Comparison of ENCODE assay signal across 24 mouse cellular contexts in the genomic region with DNA sequence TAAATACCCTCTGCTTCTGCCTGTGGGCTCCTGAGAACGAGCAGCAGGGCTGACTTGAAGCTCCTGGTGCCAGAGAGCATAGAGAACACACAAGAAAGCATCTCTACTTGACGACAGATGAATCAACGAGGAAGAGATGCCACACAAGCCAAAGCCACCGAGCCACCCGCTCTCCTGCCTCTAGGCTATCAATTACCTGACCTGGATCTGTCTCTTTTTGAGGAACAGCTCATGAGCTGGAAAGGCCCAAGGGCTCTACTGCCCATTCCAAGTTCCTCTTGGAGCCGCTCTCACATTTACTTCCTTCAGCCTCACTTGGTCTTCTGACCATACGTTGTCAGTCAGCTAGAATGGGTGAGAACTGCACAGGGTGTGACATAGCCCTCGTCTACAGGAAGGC. TPM values are rescaled to one million over a fixed set of nuclear protein-coding genes. Genes with fewer than 3 reads are reported as not detected.
A peak's percentile ranks its signal among the peaks of the same experiment; 100 is the strongest.
DNase-seq lines count a peak whose midpoint lies in the region; ATAC-seq and TF ChIP-seq lines count a peak whose summit lies in the region.
"Had no signal": no experiment of that assay in that cellular context is flagged by ENCODE, and none has a peak within 500 bp of the region (broad histone marks: within the 10 kb centered on the region; RNA-seq: fewer than 3 reads in every experiment).

No protein-coding gene starts in this region.

- peaks cover 15% of the 10 kb centered on the region for H3K27me3 ChIP-seq in heart, embryonic 10.5 days (ENCODE audit: insufficient read depth, poor library complexity, severe bottlenecking)
- no peaks in the 10 kb centered on the region for H3K27me3 ChIP-seq in heart, adult 2 months (ENCODE audit: control insufficient read depth, insufficient read depth, low read length)
- no peaks in the 10 kb centered on the region for H3K27me3 ChIP-seq in intestine, embryonic 16.5 days (replicated peaks; ENCODE audit: control insufficient read depth, insufficient read depth, low read length)
- H3K27me3 ChIP-seq in intestine, embryonic 15.5 days (replicated peaks): no peaks in the 10 kb centered on the region
- H3K27me3 ChIP-seq in stomach, postnatal 0 days (ENCODE audit: control insufficient read depth, insufficient read depth, low read length): no peaks in the 10 kb centered on the region
- H3K27me3 ChIP-seq in liver, embryonic 11.5 days (replicated peaks; ENCODE audit: control insufficient read depth, insufficient read depth, low read length): no peaks in the 10 kb centered on the region; the same call in 1 of the 2 replicates
- H3K27me3 ChIP-seq: embryonic facial prominence, embryonic 13.5 days; embryonic facial prominence, embryonic 15.5 days had no signal

- TF ChIP-seq POLR2A in heart, adult 2 months (IDR thresholded peaks at IDR 0.05; ENCODE audit: insufficient read depth, low read depth, low read length): no peak
- TF ChIP-seq POLR2A in bone marrow macrophage, adult 2 months (IDR thresholded peaks at IDR 0.05; ENCODE audit: borderline replicate concordance, low read depth, low read length): no peak

- WGBS in heart, embryonic 10.5 days: 56% methylated on average over 8 of the region's 8 CpGs
- 62% methylated on average over 8 of the region's 8 CpGs for WGBS in heart, adult 2 months
- WGBS in intestine, embryonic 16.5 days: 72% methylated on average over 8 of the region's 8 CpGs
- 66% methylated on average over 8 of the region's 8 CpGs for WGBS in intestine, embryonic 15.5 days
- 67% methylated on average over 8 of the region's 8 CpGs for WGBS in stomach, postnatal 0 days
- 57% methylated on average over 8 of the region's 8 CpGs for WGBS in liver, embryonic 11.5 days

- no peaks in the 10 kb centered on the region for H3K36me3 ChIP-seq in heart, embryonic 10.5 days
- no peaks in the 10 kb centered on the region for H3K36me3 ChIP-seq in heart, adult 2 months (ENCODE audit: control insufficient read depth, insufficient read depth, low read length)
- H3K36me3 ChIP-seq in intestine, embryonic 16.5 days (ENCODE audit: control insufficient read depth, insufficient read depth, low read length): no peaks in the 10 kb centered on the region
- no peaks in the 10 kb centered on the region for H3K36me3 ChIP-seq in intestine, embryonic 15.5 days
- H3K36me3 ChIP-seq in stomach, postnatal 0 days (ENCODE audit: control insufficient read depth, insufficient read depth, low read length): no peaks in the 10 kb centered on the region
- H3K36me3 ChIP-seq in liver, embryonic 11.5 days (ENCODE audit: control insufficient read depth, insufficient read depth, low read length): no peaks in the 10 kb centered on the region
- H3K36me3 ChIP-seq: embryonic facial prominence, embryonic 13.5 days; embryonic facial prominence, embryonic 15.5 days; forebrain, embryonic 10.5 days; forebrain, embryonic 12.5 days had no signal

- no peak overlapping the region for H3K9ac ChIP-seq in heart, adult 2 months (ENCODE audit: low read depth, low read length)
- H3K9ac ChIP-seq in intestine, embryonic 16.5 days (ENCODE audit: low read depth, low read length): no peak overlapping the region
- no peak overlapping the region for H3K9ac ChIP-seq in intestine, embryonic 15.5 days
- no peak overlapping the region for H3K9ac ChIP-seq in stomach, postnatal 0 days (ENCODE audit: low read length)
- no peak overlapping the region for H3K9ac ChIP-seq in liver, embryonic 11.5 days (ENCODE audit: low read depth, low read length)
- H3K9ac ChIP-seq: embryonic facial prominence, embryonic 13.5 days; embryonic facial prominence, embryonic 15.5 days; forebrain, embryonic 12.5 days had no signal

- no peak for TF ChIP-seq EP300 in heart, adult 2 months (IDR thresholded peaks at IDR 0.05; ENCODE audit: insufficient read depth, low read depth, low read length)
- no peak for TF ChIP-seq EP300 in stomach, postnatal 0 days (optimal IDR thresholded peaks at IDR 0.05)

- ATAC-seq in intestine, embryonic 16.5 days: no peak
- no peak for ATAC-seq in intestine, embryonic 15.5 days
- ATAC-seq in stomach, postnatal 0 days (ENCODE audit: low FRiP score, low TSS enrichment): no peak
- ATAC-seq in liver, embryonic 11.5 days (replicated peaks; ENCODE audit: low FRiP score): no peak
- ATAC-seq: forebrain, embryonic 14.5 days; forebrain, embryonic 16.5 days had no signal

- H3K4me3 ChIP-seq in heart, embryonic 10.5 days: no peak overlapping the region
- H3K4me3 ChIP-seq in heart, adult 2 months: no peak overlapping the region
- no peak overlapping the region for H3K4me3 ChIP-seq in intestine, embryonic 16.5 days (ENCODE audit: low read length)
- no peak overlapping the region for H3K4me3 ChIP-seq in intestine, embryonic 15.5 days (replicated peaks)
- H3K4me3 ChIP-seq in bone marrow macrophage, adult 2 months (ENCODE audit: insufficient read depth, low read length): no peak overlapping the region
- no peak overlapping the region for H3K4me3 ChIP-seq in stomach, postnatal 0 days (ENCODE audit: low read depth, low read length)
- H3K4me3 ChIP-seq in liver, embryonic 11.5 days (ENCODE audit: low read depth, low read length): no peak overlapping the region
- H3K4me3 ChIP-seq: embryonic facial prominence, embryonic 13.5 days; embryonic facial prominence, embryonic 15.5 days; erythroblast, embryonic 14.5 days; forebrain, embryonic 10.5 days; forebrain, embryonic 12.5 days had no signal

- no peaks in the 10 kb centered on the region for H3K79me2 ChIP-seq in heart, adult 2 months (replicated peaks; ENCODE audit: control insufficient read depth, insufficient read depth, low read length)

- peaks cover 33% of the 10 kb centered on the region for H3K4me1 ChIP-seq in heart, embryonic 10.5 days
- no peaks in the 10 kb centered on the region; the same call in 1 of the 2 replicates for H3K4me1 ChIP-seq in heart, adult 2 months (ENCODE audit: control insufficient read depth, insufficient read depth, low read length)
- peaks cover 11% of the 10 kb centered on the region; the same call in 1 of the 2 replicates for H3K4me1 ChIP-seq in intestine, embryonic 16.5 days (ENCODE audit: control insufficient read depth, insufficient read depth, low read length)
- H3K4me1 ChIP-seq in intestine, embryonic 15.5 days (replicated peaks): peaks cover 9% of the 10 kb centered on the region
- peaks cover 16% of the 10 kb centered on the region for H3K4me1 ChIP-seq in bone marrow macrophage, adult 2 months (ENCODE audit: control insufficient read depth, insufficient read depth, low read length)
- H3K4me1 ChIP-seq in stomach, postnatal 0 days (replicated peaks; ENCODE audit: control insufficient read depth, insufficient read depth): no peaks in the 10 kb centered on the region
- 0 out of 2 replicates have a peak, but pooled peaks cover 5% of the 10 kb centered on the region for H3K4me1 ChIP-seq in liver, embryonic 11.5 days (replicated peaks; ENCODE audit: control insufficient read depth, insufficient read depth, low read length)

- intact Hi-C loops in heart, adult 2 months (cut with DNase I): loop anchor here (2.0 to 5.0 kb wide), 3 partner anchors 33 to 319 kb away; no protein-coding TSS in a partner anchor

- 0 out of 2 replicates have a peak overlapping the region, but pooled peaks have one; percentile 32 for H3K27ac ChIP-seq in heart, embryonic 10.5 days
- no peak overlapping the region for H3K27ac ChIP-seq in heart, adult 2 months
- peak overlapping the region; percentile 9; the same call in 1 of the 2 replicates for H3K27ac ChIP-seq in intestine, embryonic 16.5 days (ENCODE audit: low read length)
- H3K27ac ChIP-seq in intestine, embryonic 15.5 days: no peak overlapping the region
- H3K27ac ChIP-seq in bone marrow macrophage, adult 2 months (ENCODE audit: insufficient read depth, low read depth, low read length): 0 out of 2 replicates have a peak overlapping the region, but pooled peaks have one; percentile 13
- H3K27ac ChIP-seq in stomach, postnatal 0 days (replicated peaks): no peak overlapping the region
- H3K27ac ChIP-seq in liver, embryonic 11.5 days (ENCODE audit: low read depth, low read length): no peak overlapping the region
- H3K27ac ChIP-seq: embryonic facial prominence, embryonic 13.5 days; embryonic facial prominence, embryonic 15.5 days; forebrain, embryonic 10.5 days; forebrain, embryonic 12.5 days had no signal

- no peaks in the 10 kb centered on the region for H3K9me3 ChIP-seq in heart, embryonic 10.5 days
- no peaks in the 10 kb centered on the region for H3K9me3 ChIP-seq in intestine, embryonic 16.5 days (ENCODE audit: control insufficient read depth, low read length)
- no peaks in the 10 kb centered on the region for H3K9me3 ChIP-seq in intestine, embryonic 15.5 days
- no peaks in the 10 kb centered on the region for H3K9me3 ChIP-seq in stomach, postnatal 0 days (ENCODE audit: control insufficient read depth, low read length)
- H3K9me3 ChIP-seq in liver, embryonic 11.5 days (ENCODE audit: control insufficient read depth, low read length): no peaks in the 10 kb centered on the region
- H3K9me3 ChIP-seq: embryonic facial prominence, embryonic 13.5 days; embryonic facial prominence, embryonic 15.5 days; forebrain, embryonic 10.5 days; forebrain, embryonic 12.5 days had no signal

- DNase-seq in heart, embryonic 10.5 days (ENCODE audit: low spot score): no peak
- no peak for DNase-seq in heart, adult 2 months
- DNase-seq in brain, adult 2 months (ENCODE audit: low read depth, low spot score): peak; percentile 17
- DNase-seq in stomach, postnatal 0 days (ENCODE audit: low spot score): no peak
- no peak for DNase-seq in liver, embryonic 11.5 days (ENCODE audit: low spot score)
- DNase-seq: adrenal gland, adult 2 months; adrenal gland, postnatal 10 days; adrenal gland, postnatal 25 days; cerebellum, adult 11 months; cerebellum, adult 18-20 months; cerebellum, adult 8-10 months; cerebellum, adult 9-11 months; cerebellum, postnatal 36 days; embryo, embryonic 11 days had no signal

- no peak overlapping the region for H3K4me2 ChIP-seq in intestine, embryonic 16.5 days (ENCODE audit: low read depth, low read length)
- no peak overlapping the region for H3K4me2 ChIP-seq in intestine, embryonic 15.5 days (replicated peaks)
- no peak overlapping the region for H3K4me2 ChIP-seq in stomach, postnatal 0 days (replicated peaks; ENCODE audit: low read depth)
- no peak overlapping the region for H3K4me2 ChIP-seq in liver, embryonic 11.5 days
- H3K4me2 ChIP-seq: embryonic facial prominence, embryonic 13.5 days; embryonic facial prominence, embryonic 15.5 days; forebrain, embryonic 12.5 days had no signal

- TF ChIP-seq CTCF in heart, adult 2 months (IDR thresholded peaks at IDR 0.05): no peak
- TF ChIP-seq CTCF in bone marrow macrophage, adult 2 months (IDR thresholded peaks at IDR 0.05; ENCODE audit: low read depth, low read length): no peak
- no peak for TF ChIP-seq CTCF in stomach, postnatal 0 days (IDR thresholded peaks at IDR 0.05; ENCODE audit: low read depth)

RNA-seq across cellular contexts. Expression of a gene that starts 36.2 kb away (rescaled TPM):
- polyA plus RNA-seq in heart, embryonic 10.5 days (2016; fragmentation: Nextera tagmentation; extraction: Ambion mirVana): 11.7 and 13.1 TPM in 2 replicates
- total RNA-seq in heart, adult 2 months (2021): 10 to 100 TPM; 17.7 to 18.5 TPM
- polyA plus RNA-seq in heart, adult 2 months (2012; rRNA removed): 9.0 and 12.2 TPM in 2 replicates
- 12.5 and 12.7 TPM in 2 replicates for polyA plus RNA-seq in intestine, embryonic 16.5 days (2015; fragmentation: Nextera tagmentation; extraction: Ambion mirVana)
- polyA plus RNA-seq in intestine, embryonic 15.5 days (2015; fragmentation: Nextera tagmentation; extraction: Ambion mirVana): 12.5 and 13.1 TPM in 2 replicates
- polyA plus RNA-seq in bone marrow macrophage, adult 2 months (2012; ENCODE audit: insufficient read depth, insufficient read length, missing spikeins): 57.2 and 59.6 TPM in 2 replicates
- polyA plus RNA-seq in stomach, postnatal 0 days (2015; fragmentation: Nextera tagmentation; extraction: Ambion mirVana): 11.8 and 13.6 TPM in 2 replicates
- 6.2 and 7.3 TPM in 2 replicates for polyA plus RNA-seq in liver, embryonic 11.5 days (2014; fragmentation: Nextera tagmentation; extraction: Ambion mirVana)

RNA-seq across cellular contexts. Expression of a gene that starts 55.9 kb away (rescaled TPM):
- 11.5 and 11.7 TPM in 2 replicates for polyA plus RNA-seq in heart, embryonic 10.5 days (2016; fragmentation: Nextera tagmentation; extraction: Ambion mirVana)
- total RNA-seq in heart, adult 2 months (2021): 10 to 100 TPM; 16.0 to 20.4 TPM
- 19.5 and 31.4 TPM in 2 replicates for polyA plus RNA-seq in heart, adult 2 months (2012; rRNA removed)
- 11.6 and 12.4 TPM in 2 replicates for polyA plus RNA-seq in intestine, embryonic 16.5 days (2015; fragmentation: Nextera tagmentation; extraction: Ambion mirVana)
- polyA plus RNA-seq in intestine, embryonic 15.5 days (2015; fragmentation: Nextera tagmentation; extraction: Ambion mirVana): 13.7 and 14.4 TPM in 2 replicates
- 21.8 and 25.5 TPM in 2 replicates for polyA plus RNA-seq in bone marrow macrophage, adult 2 months (2012; ENCODE audit: insufficient read depth, insufficient read length, missing spikeins)
- polyA plus RNA-seq in stomach, postnatal 0 days (2015; fragmentation: Nextera tagmentation; extraction: Ambion mirVana): 5.9 and 6.1 TPM in 2 replicates
- 6.3 and 7.6 TPM in 2 replicates for polyA plus RNA-seq in liver, embryonic 11.5 days (2014; fragmentation: Nextera tagmentation; extraction: Ambion mirVana)

Comparison
In these comparisons a context has a peak if more than half of its experiments do, and no peak if none do; other contexts are left out.
1. H3K27ac ChIP-seq: peak in heart, embryonic 10.5 days (single experiment), intestine, embryonic 16.5 days (single experiment) and bone marrow macrophage, adult 2 months (single experiment); none in heart, adult 2 months (single experiment), intestine, embryonic 15.5 days (single experiment), stomach, postnatal 0 days (single experiment) and liver, embryonic 11.5 days (single experiment).